Mouse (Mus musculus) MEL (cell line): ENCODE measurements around the gene Usp3. TPM values are rescaled to one million over a fixed set of nuclear protein-coding genes. Genes with fewer than 3 reads are reported as not detected.
A peak's percentile ranks its signal among the peaks of the same experiment; 100 is the strongest.

Experiments
- DNase-seq: peaks from one replicate; pipeline ENCODE4 v3.0.0; 2011; ENCODE audit warnings: low read depth, low spot score
- H3K27ac ChIP-seq: 2 replicates; pipeline ENCODE4 v1.5.1; 2012; ENCODE audit warnings: low read depth, mild to moderate bottlenecking, control low read depth, low read length, moderate library complexity; ENCODE audit not compliant: control insufficient read depth
- H3K27me3 ChIP-seq, 2 experiments: fragments of 150-350 bp in 1 of 2; sonication (generic) in 1 of 2; 2 replicates each; pipeline ENCODE4 v1.6.1; 2012; ENCODE audit warnings: low read length in 2 of 2, mild to moderate bottlenecking in 2 of 2, improper control_type of control experiment in 1 of 2, moderate library complexity in 1 of 2; ENCODE audit not compliant: insufficient read depth in 2 of 2, control insufficient read depth in 1 of 2
- H3K36me3 ChIP-seq, 2 experiments: 2 replicates each; pipeline ENCODE4 v1.6.1; 2012 to 2014; ENCODE audit warnings: low read length in 2 of 2, improper control_type of control experiment in 1 of 2, inconsistent platforms in 1 of 2, mild to moderate bottlenecking in 1 of 2; ENCODE audit not compliant: insufficient read depth in 2 of 2, control insufficient read depth in 1 of 2
- H3K4me1 ChIP-seq, 2 experiments: fragments of 150-350 bp in 1 of 2; sonication (generic) in 1 of 2; 2 replicates each; pipeline ENCODE4 v1.6.1; 2012; ENCODE audit warnings: low read length in 2 of 2, improper control_type of control experiment in 1 of 2, mild to moderate bottlenecking in 1 of 2; ENCODE audit not compliant: insufficient read depth in 2 of 2, control insufficient read depth in 1 of 2
- H3K4me3 ChIP-seq, 2 experiments: fragments of 150-350 bp in 1 of 2; sonication (generic) in 1 of 2; 2 replicates each; pipeline ENCODE4 v1.5.1; 2012; ENCODE audit warnings: low read depth in 2 of 2, low read length in 2 of 2, mild to moderate bottlenecking in 2 of 2, moderate library complexity in 2 of 2, control low read depth in 1 of 2, improper control_type of control experiment in 1 of 2; ENCODE audit not compliant: control insufficient read depth in 1 of 2, insufficient read depth in 1 of 2
- H3K79me2 ChIP-seq: 2 replicates; pipeline ENCODE4 v1.6.1; 2012; ENCODE audit warnings: mild to moderate bottlenecking, low read length, moderate library complexity; ENCODE audit not compliant: control insufficient read depth, poor library complexity, insufficient read depth
- H3K9ac ChIP-seq: 2 replicates; pipeline ENCODE4 v1.6.1; 2012; ENCODE audit warnings: low read depth, mild to moderate bottlenecking, control low read depth, low read length, moderate library complexity; ENCODE audit not compliant: control insufficient read depth, poor library complexity, severe bottlenecking
- H3K9me3 ChIP-seq: fragments of 150-350 bp; sonication (generic); replicated peaks from 2 replicates; pipeline ENCODE4 v1.6.1; 2012; ENCODE audit warnings: mild to moderate bottlenecking, low read length, improper control_type of control experiment, moderate library complexity; ENCODE audit not compliant: insufficient read depth
- CHD2 ChIP-seq: IDR thresholded peaks from 2 replicates; pipeline ENCODE4 v1.6.1; 2011; ENCODE audit warnings: low read length, improper control_type of control experiment
- CTCF ChIP-seq, 3 experiments: IDR thresholded peaks in 2 of 3; conservative IDR thresholded peaks in 1 of 3; 2 replicates each; pipeline ENCODE4 v1.5.1; 2011 to 2012; ENCODE audit warnings: low read length in 3 of 3, low read depth in 2 of 3, mild to moderate bottlenecking in 2 of 3, improper control_type of control experiment in 1 of 3, inconsistent platforms in 1 of 3, mixed read lengths in 1 of 3, moderate library complexity in 1 of 3; ENCODE audit not compliant: control insufficient read depth in 1 of 3, insufficient read depth in 1 of 3, poor library complexity in 1 of 3, severe bottlenecking in 1 of 3
- E2F4 ChIP-seq: IDR thresholded peaks from 2 replicates; pipeline ENCODE4 v1.6.1; 2011; ENCODE audit warnings: low read depth, low read length, improper control_type of control experiment, borderline replicate concordance
- ELF1 ChIP-seq: IDR thresholded peaks from 2 replicates; pipeline ENCODE4 v1.6.1; 2014; ENCODE audit warnings: low read depth, mild to moderate bottlenecking, inconsistent platforms, low read length, improper control_type of control experiment, moderate library complexity
- EP300 ChIP-seq, 2 experiments: IDR thresholded peaks; 2 replicates each; pipeline ENCODE4 v1.6.1; 2011; ENCODE audit warnings: improper control_type of control experiment in 2 of 2, low read length in 2 of 2, low read depth in 1 of 2, mild to moderate bottlenecking in 1 of 2
- ETS1 ChIP-seq: IDR thresholded peaks from 2 replicates; pipeline ENCODE4 v1.6.1; 2012; ENCODE audit warnings: low read depth, mild to moderate bottlenecking, inconsistent platforms, low read length, improper control_type of control experiment, moderate library complexity
- GATA1 ChIP-seq: IDR thresholded peaks from 2 replicates; pipeline ENCODE4 v1.6.1; 2011; ENCODE audit warnings: low read depth, low read length, improper control_type of control experiment
- MAFK ChIP-seq: IDR thresholded peaks from 2 replicates; pipeline ENCODE4 v1.6.1; 2011; ENCODE audit warnings: low read depth, mild to moderate bottlenecking, low read length, improper control_type of control experiment, borderline replicate concordance
- MXI1 ChIP-seq: IDR thresholded peaks from 2 replicates; pipeline ENCODE4 v1.6.1; 2011; ENCODE audit warnings: mild to moderate bottlenecking, low read depth, low read length, improper control_type of control experiment
- MYC ChIP-seq: IDR thresholded peaks from 2 replicates; pipeline ENCODE4 v1.6.1; 2011; ENCODE audit warnings: low read depth, mild to moderate bottlenecking, low read length, improper control_type of control experiment, moderate library complexity
- POLR2A ChIP-seq, 2 experiments: IDR thresholded peaks; 2 replicates each; pipeline ENCODE4 v1.6.1; 2011 to 2012; ENCODE audit warnings: low read length in 2 of 2, mild to moderate bottlenecking in 2 of 2, control low read depth in 1 of 2, improper control_type of control experiment in 1 of 2, low read depth in 1 of 2, moderate library complexity in 1 of 2; ENCODE audit not compliant: control insufficient read depth in 1 of 2, insufficient read depth in 1 of 2, poor library complexity in 1 of 2
- POLR2AphosphoS5 ChIP-seq: IDR thresholded peaks from 2 replicates; pipeline ENCODE4 v1.6.1; 2012; ENCODE audit warnings: low read depth, borderline replicate concordance, mild to moderate bottlenecking, inconsistent platforms, low read length, moderate library complexity, mixed read lengths
- RAD21 ChIP-seq: IDR thresholded peaks from 2 replicates; pipeline ENCODE4 v1.6.1; 2011; ENCODE audit warnings: mild to moderate bottlenecking, low read depth, low read length, improper control_type of control experiment
- RCOR1 ChIP-seq: IDR thresholded peaks from 2 replicates; pipeline ENCODE4 v1.6.1; 2012; ENCODE audit warnings: low read depth, mild to moderate bottlenecking, inconsistent platforms, low read length, improper control_type of control experiment
- SIN3A ChIP-seq: IDR thresholded peaks from 2 replicates; pipeline ENCODE4 v1.6.1; 2012; ENCODE audit warnings: low read length, improper control_type of control experiment, inconsistent platforms
- SMC3 ChIP-seq: IDR thresholded peaks from 2 replicates; pipeline ENCODE4 v1.6.1; 2011; ENCODE audit warnings: low read depth, low read length, improper control_type of control experiment
- TAL1 ChIP-seq: IDR thresholded peaks from 2 replicates; pipeline ENCODE4 v1.6.1; 2012; ENCODE audit warnings: mild to moderate bottlenecking, inconsistent platforms, low read length, moderate library complexity, mixed read lengths
- TBP ChIP-seq: IDR thresholded peaks from 2 replicates; pipeline ENCODE4 v1.8.0; 2011; ENCODE audit warnings: low read depth, low read length, improper control_type of control experiment
- TCF12 ChIP-seq: IDR thresholded peaks from 2 replicates; pipeline ENCODE4 v1.6.1; 2014; ENCODE audit warnings: low read depth, mild to moderate bottlenecking, inconsistent platforms, low read length, improper control_type of control experiment, moderate library complexity
- ZC3H11A ChIP-seq: IDR thresholded peaks from 2 replicates; pipeline ENCODE4 v1.6.1; 2012; ENCODE audit warnings: low read depth, mild to moderate bottlenecking, inconsistent platforms, low read length, improper control_type of control experiment
- ZKSCAN1 ChIP-seq: IDR thresholded peaks from 2 replicates; pipeline ENCODE4 v1.6.1; 2012; ENCODE audit warnings: low read depth, mild to moderate bottlenecking, inconsistent platforms, low read length, improper control_type of control experiment, moderate library complexity
- polyA plus RNA-seq, 2 experiments: library from polyadenylated mRNA; stranded (reverse) in 1 of 2; unstranded in 1 of 2; fragments of >175 nt in 1 of 2; fragments of >200 nt in 1 of 2; gene quantifications; 2 replicates each; pipeline versions ENCODE4 v1.2.1 to v1.2.4; 2012; ENCODE audit warnings: low replicate concordance in 2 of 2, low read depth in 1 of 2; ENCODE audit not compliant: insufficient read length in 2 of 2, insufficient read depth in 1 of 2, missing spikeins in 1 of 2
- total RNA-seq: library from RNA; depleted of rRNA; stranded (reverse); fragments of 300-350 nt; gene quantifications from 2 replicates; pipeline ENCODE4 v1.2.3, GENCODE M21; 2012

Usp3 gene
- total and polyA plus RNA-seq, 3 experiments, result 9.8 to 534 (median 22.0) TPM

DNA sequence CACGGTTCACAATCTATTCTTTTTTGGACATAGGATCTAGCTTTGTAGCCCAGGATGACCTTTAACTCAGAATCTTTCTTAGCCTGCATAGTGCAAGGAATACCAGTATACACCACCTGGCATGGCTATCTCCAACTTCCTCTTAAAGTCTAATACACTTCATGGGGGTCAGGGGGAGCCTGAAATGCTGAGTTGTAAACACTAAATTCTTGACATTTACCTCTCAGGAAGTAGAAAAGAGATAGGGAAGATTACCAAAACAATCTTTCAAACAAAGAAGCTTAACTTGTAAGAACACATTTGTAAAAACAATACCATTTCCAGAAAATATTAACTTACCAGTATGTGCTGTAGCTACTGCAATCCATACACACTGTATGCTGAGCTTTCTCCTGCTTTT is 30.7 kb downstream of the Usp3 start:
- peaks cover 0 to 54% of the 10 kb centered on the region in 2 experiments; a peak in 2 of 4 replicates for H3K36me3 ChIP-seq
- peaks cover 17 to 38% of the 10 kb centered on the region in 2 experiments for H3K4me1 ChIP-seq
- DNase-seq, result peak; percentile 77
- H3K79me2 ChIP-seq, result peaks cover 2% of the 10 kb centered on the region; the same call in 1 of the 2 replicates
- H3K27ac ChIP-seq, result no peak overlapping the region
- peak; percentile 83 for TF ChIP-seq ETS1
- TF ChIP-seq GATA1, result peak; percentile 79
- TF ChIP-seq EP300 (IDR thresholded peaks at IDR 0.05; ENCODE audit: low read depth in 1 of 2, low read length in 2 of 2), result peak; percentile 79 to 86
- TF ChIP-seq RCOR1, result peak; percentile 87
- TF ChIP-seq SMC3, result no peak
- no peak for TF ChIP-seq TBP
- TF ChIP-seq POLR2AphosphoS5, result no peak
- TF ChIP-seq RAD21, result no peak
- TF ChIP-seq MAFK, result 0 out of 2 replicates have a peak, but pooled peaks have one; percentile 17
- no peak for TF ChIP-seq ZC3H11A
- TF ChIP-seq ZKSCAN1, result no peak
- TF ChIP-seq TCF12, result peak; percentile 68; the same call in 1 of the 2 replicates
- peak; percentile 73 for TF ChIP-seq SIN3A
- TF ChIP-seq, all 39 proteins: peak for 7
- Histone ChIP-seq H3K4me3 (no peak overlapping the region), H3K9ac (no peak overlapping the region), H3K27me3 (no peaks in the 10 kb centered on the region), H3K9me3 (no peaks in the 10 kb centered on the region)

DNA sequence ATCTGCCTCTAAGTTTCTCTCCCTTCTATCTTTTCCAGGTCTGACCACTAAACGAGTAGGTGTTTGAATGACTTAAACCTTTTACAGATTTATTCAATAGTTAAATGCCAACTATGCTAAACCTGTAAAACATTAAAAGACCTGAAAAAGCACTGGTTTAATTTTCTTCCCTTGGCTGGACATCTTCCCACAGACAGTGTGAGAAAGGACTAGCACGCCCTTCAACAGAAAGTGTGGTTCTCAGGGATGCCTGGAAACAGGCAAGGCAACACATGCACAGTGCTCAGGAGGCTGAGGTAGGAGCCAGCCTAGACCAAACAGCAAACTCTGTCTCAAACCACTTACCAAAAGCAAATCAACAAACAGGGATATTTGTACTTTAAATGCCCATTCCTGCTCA is 31.4 kb downstream of the Usp3 start:
- H3K4me3 ChIP-seq, result no peak overlapping the region
- 0 out of 2 replicates have a peak overlapping the region, but pooled peaks have one; percentile 1 for H3K27ac ChIP-seq
- peaks cover 17 to 38% of the 10 kb centered on the region in 2 experiments for H3K4me1 ChIP-seq
- no peak overlapping the region for H3K9ac ChIP-seq
- DNase-seq, result no peak
- no peaks in the 10 kb centered on the region for H3K27me3 ChIP-seq
- peaks cover 2% of the 10 kb centered on the region; the same call in 1 of the 2 replicates for H3K79me2 ChIP-seq
- H3K36me3 ChIP-seq, result peaks cover 0 to 52% of the 10 kb centered on the region in 2 experiments; a peak in 2 of 4 replicates
- no peaks in the 10 kb centered on the region for H3K9me3 ChIP-seq
- no peak for TF ChIP-seq E2F4
- no peak for TF ChIP-seq POLR2A (IDR thresholded peaks at IDR 0.05; ENCODE audit: control insufficient read depth in 1 of 2, insufficient read depth in 1 of 2, low read depth in 1 of 2, low read length in 2 of 2, poor library complexity in 1 of 2)
- TF ChIP-seq TAL1, result no peak
- TF ChIP-seq CHD2, result no peak
- no peak for TF ChIP-seq TCF12
- no peak for TF ChIP-seq MXI1
- no peak for TF ChIP-seq ETS1
- no peak for TF ChIP-seq CTCF (IDR thresholded peaks at IDR 0.05 in 2 of 3, conservative IDR thresholded peaks at IDR 0.05 in 1 of 3; ENCODE audit: control insufficient read depth in 1 of 3, insufficient read depth in 1 of 3, low read depth in 2 of 3, low read length in 3 of 3, poor library complexity in 1 of 3, severe bottlenecking in 1 of 3)
- no peak for TF ChIP-seq MYC
- no peak for TF ChIP-seq TBP
- no peak for TF ChIP-seq ELF1
- no peak for TF ChIP-seq EP300 (IDR thresholded peaks at IDR 0.05; ENCODE audit: low read depth in 1 of 2, low read length in 2 of 2)
